Mouse (Mus musculus) liver, embryonic 11.5 days (tissue): ENCODE measurements around the gene Psmb5. TPM values are rescaled to one million over a fixed set of nuclear protein-coding genes. Genes with fewer than 3 reads are reported as not detected.
"Not testable (repeated sequence)": the region's sequence is repeated elsewhere in the genome, so short reads cannot be mapped to it uniquely, and the experiment has no call there.

Source experiments
- ATAC-seq: fragments of 200-750 bp; cut with Nextera tagmentation; replicated peaks from 2 replicates; pipeline ENCODE4 v1.8.0; 2017; ENCODE audit warnings: moderate number of reproducible peaks, mild to moderate bottlenecking, moderate TSS enrichment, moderate library complexity; ENCODE audit not compliant: low FRiP score
- DNase-seq: peaks from one replicate; pipeline ENCODE4 v3.0.0-alpha.2; 2017; ENCODE audit warnings: low spot score
- H3K27ac ChIP-seq: fragments of 300-500 bp; sonication (generic); 2 replicates; pipeline ENCODE4 v1.5.1; 2014; ENCODE audit warnings: mild to moderate bottlenecking, low read depth, low read length, control low read depth
- H3K27me3 ChIP-seq: fragments of 300-500 bp; sonication (generic); replicated peaks from 2 replicates; pipeline ENCODE4 v1.6.1; 2014; ENCODE audit warnings: low read length, mixed read lengths; ENCODE audit not compliant: control insufficient read depth, insufficient read depth
- H3K36me3 ChIP-seq: fragments of 300-500 bp; sonication (generic); 2 replicates; pipeline ENCODE4 v1.6.1; 2014; ENCODE audit warnings: mild to moderate bottlenecking, low read length, moderate library complexity, mixed read lengths; ENCODE audit not compliant: control insufficient read depth, insufficient read depth
- H3K4me1 ChIP-seq: fragments of 300-500 bp; sonication (generic); replicated peaks from 2 replicates; pipeline ENCODE4 v1.6.1; 2014; ENCODE audit warnings: low read length, mixed read lengths; ENCODE audit not compliant: control insufficient read depth, insufficient read depth
- H3K4me2 ChIP-seq: fragments of 300-500 bp; sonication (generic); 2 replicates; pipeline ENCODE4 v1.6.1; 2014; ENCODE audit warnings: mild to moderate bottlenecking, control low read depth, moderate library complexity
- H3K4me3 ChIP-seq: fragments of 300-500 bp; sonication (generic); 2 replicates; pipeline ENCODE4 v1.5.1; 2014; ENCODE audit warnings: low read depth, low read length, control low read depth
- H3K9ac ChIP-seq: fragments of 300-500 bp; sonication (generic); 2 replicates; pipeline ENCODE4 v1.6.1; 2014; ENCODE audit warnings: low read depth, low read length, control low read depth
- H3K9me3 ChIP-seq: fragments of 300-500 bp; sonication (generic); 2 replicates; pipeline ENCODE4 v1.6.1; 2016; ENCODE audit warnings: low read length, inconsistent platforms, mixed read lengths; ENCODE audit not compliant: control insufficient read depth
- WGBS: fragments of 180-500 bp; shearing (Covaris S2); extraction: QIAGEN DNeasy Blood & Tissue Kit; methylation state at CpG from one replicate; pipeline ENCODE4 v1.1.7; 2014; 5-methylcytosine and 5-hydroxymethylcytosine counted together
- polyA plus RNA-seq: library from polyadenylated mRNA; unstranded; fragments of >200 nt; fragmentation: Nextera tagmentation; extraction: Ambion mirVana; gene quantifications from 2 replicates; pipeline ENCODE4 v1.2.1, GENCODE M21; 2014

Psmb5 gene
- polyA plus RNA-seq, 1 experiment from 2014 or later: 411 TPM

GRCm38 (mm10) chr14:54623334-54623733, 5.5 kb upstream of the Psmb5 start:
- no peak overlapping the region for H3K4me2 ChIP-seq
- no peak overlapping the region for H3K27ac ChIP-seq
- H3K36me3 ChIP-seq: no peaks in the 10 kb centered on the region
- no peaks in the 10 kb centered on the region for H3K4me1 ChIP-seq
- H3K4me3 ChIP-seq: no peak overlapping the region
- ATAC-seq: no peak
- no peaks in the 10 kb centered on the region for H3K9me3 ChIP-seq
- peaks cover 3% of the 10 kb centered on the region; the same call in 1 of the 2 replicates for H3K27me3 ChIP-seq
- H3K9ac ChIP-seq: no peak overlapping the region
- no peak for DNase-seq
- 62% methylated on average over 6 of the region's 6 CpGs for WGBS

- DNase-seq: no peak
- ATAC-seq: no peak
- H3K36me3 ChIP-seq: peaks cover 4% of the 10 kb centered on the region; the same call in 1 of the 2 replicates
- H3K4me2 ChIP-seq: no peak within 1 kb of the TSS
- H3K9me3 ChIP-seq: no peaks in the 10 kb centered on the region
- 85% methylated on average over 1 of the region's 1 CpGs for WGBS
- peaks cover 3% of the 10 kb centered on the region; the same call in 1 of the 2 replicates for H3K27me3 ChIP-seq
- H3K4me1 ChIP-seq: peaks cover 5% of the 10 kb centered on the region
- H3K4me3 ChIP-seq: no peak within 1 kb of the TSS
- H3K9ac ChIP-seq: no peak within 1 kb of the TSS
- H3K27ac ChIP-seq: no peak within 1 kb of the TSS
These were observed 3.3 kb upstream of the Psmb5 start, which contains the start of gene Psmb11 for GRCm38 (mm10) chr14:54621133-54621532. TSS of gene Psmb11 (plus strand) at chr14:54621433.

- DNase-seq: peak; percentile 71
- 2% methylated on average over 38 of the region's 38 CpGs for WGBS
- peak overlapping the region; percentile 69 for H3K27ac ChIP-seq
- peak overlapping the region; percentile 77 for H3K4me2 ChIP-seq
- H3K27me3 ChIP-seq: no peaks in the 10 kb centered on the region
- H3K9ac ChIP-seq: peak overlapping the region; percentile 80
- H3K36me3 ChIP-seq: peaks cover 21% of the 10 kb centered on the region
- H3K4me3 ChIP-seq: peak overlapping the region; percentile 71
- no peaks in the 10 kb centered on the region for H3K9me3 ChIP-seq
- peak; percentile 51 for ATAC-seq
- H3K4me1 ChIP-seq: peaks cover 6% of the 10 kb centered on the region
These were observed 498 bp downstream of the Psmb5 start for GRCm38 (mm10) chr14:54617152-54617896.

- Histone ChIP-seq H3K9ac (no peak overlapping the region), H3K27ac (no peak overlapping the region), H3K4me2 (peak overlapping the region; percentile 77), H3K9me3 (no peaks in the 10 kb centered on the region), H3K4me1 (peaks cover 6% of the 10 kb centered on the region), H3K4me3 (peak overlapping the region; percentile 71; the same call in 1 of the 2 replicates), H3K36me3 (peaks cover 24% of the 10 kb centered on the region), H3K27me3 (no peaks in the 10 kb centered on the region)
- ATAC-seq (no peak), DNase-seq (no peak)
- 88% methylated on average over 16 of the region's 16 CpGs for WGBS
These were observed 1.5 kb downstream of the Psmb5 start for GRCm38 (mm10) chr14:54616226-54616825.

- DNase-seq, H3K27me3 ChIP-seq: not testable (repeated sequence)
- 88% methylated on average over 16 of the region's 16 CpGs for WGBS
These were observed 3.7 kb downstream of the Psmb5 start for GRCm38 (mm10) chr14:54614130-54614529.

GRCm38 (mm10) chr14:54610648-54611047, 7.2 kb downstream of the Psmb5 start:
- H3K9ac ChIP-seq: no peak overlapping the region
- no peak overlapping the region for H3K27ac ChIP-seq
- no peak overlapping the region for H3K4me3 ChIP-seq
- H3K27me3 ChIP-seq: no peaks in the 10 kb centered on the region
- DNase-seq (no peak), ATAC-seq (no peak)
- no peaks in the 10 kb centered on the region; the same call in 1 of the 2 replicates for H3K4me1 ChIP-seq
- WGBS: 84% methylated on average over 6 of the region's 6 CpGs
- no peak overlapping the region for H3K4me2 ChIP-seq
- no peaks in the 10 kb centered on the region for H3K9me3 ChIP-seq
- H3K36me3 ChIP-seq: peaks cover 18% of the 10 kb centered on the region

More at GRCm38 (mm10) chr14:54614130-54614529, 3.7 kb downstream of the Psmb5 start:
- H3K9me3 ChIP-seq, H3K4me2 ChIP-seq, H3K27ac ChIP-seq, ATAC-seq, H3K4me1 ChIP-seq, H3K9ac ChIP-seq, H3K4me3 ChIP-seq: not testable (repeated sequence)
- H3K36me3 ChIP-seq: peaks cover 24% of the 10 kb centered on the region

- Histone ChIP-seq H3K4me3 (no peak overlapping the region), H3K4me2 (no peak overlapping the region), H3K4me1 (no peaks in the 10 kb centered on the region), H3K36me3 (peaks cover 16% of the 10 kb centered on the region), H3K9me3 (no peaks in the 10 kb centered on the region), H3K27me3 (no peaks in the 10 kb centered on the region), H3K27ac (no peak overlapping the region), H3K9ac (no peak overlapping the region)
- DNase-seq (no peak), ATAC-seq (no peak)
- WGBS: 71% methylated on average over 4 of the region's 4 CpGs
These were observed 7.9 kb downstream of the Psmb5 start for GRCm38 (mm10) chr14:54609962-54610361.

- Histone ChIP-seq H3K27ac (no peak overlapping the region), H3K27me3 (no peaks in the 10 kb centered on the region), H3K9ac (no peak overlapping the region), H3K4me2 (no peak overlapping the region), H3K4me1 (peaks cover 1% of the 10 kb centered on the region; the same call in 1 of the 2 replicates), H3K4me3 (no peak overlapping the region), H3K9me3 (no peaks in the 10 kb centered on the region), H3K36me3 (peaks cover 14% of the 10 kb centered on the region)
- DNase-seq (no peak), ATAC-seq (no peak)
- 71% methylated on average over 4 of the region's 4 CpGs for WGBS
These were observed 8.6 kb downstream of the Psmb5 start for GRCm38 (mm10) chr14:54609245-54609644.
